Comparison of ENCODE assay signal across 9 mouse cellular contexts in genomic region chr3:104542065-104542429, GRCm38 (mm10). TPM values are rescaled to one million over a fixed set of nuclear protein-coding genes. Genes with fewer than 3 reads are reported as not detected.
A peak's percentile ranks its signal among the peaks of the same experiment; 100 is the strongest.
DNase-seq lines count a peak whose midpoint lies in the region; ATAC-seq lines count a peak whose summit lies in the region.
"Had no signal": no experiment of that assay in that cellular context is flagged by ENCODE, and none has a peak within 500 bp of the region (broad histone marks: within the 10 kb centered on the region; RNA-seq: fewer than 3 reads in every experiment).

No protein-coding gene starts in this region.

- H3K9ac ChIP-seq in lung, embryonic 16.5 days (ENCODE audit: low read length), result no peak overlapping the region; the same call in 1 of the 2 replicates
- no peak overlapping the region for H3K9ac ChIP-seq in liver, embryonic 13.5 days
- H3K9ac ChIP-seq: liver, embryonic 14.5 days had no signal

- H3K27me3 ChIP-seq in lung, embryonic 16.5 days (ENCODE audit: control insufficient read depth, insufficient read depth, low read depth, low read length), result no peaks in the 10 kb centered on the region
- no peaks in the 10 kb centered on the region for H3K27me3 ChIP-seq in liver, embryonic 13.5 days

- ATAC-seq in lung, embryonic 16.5 days (ENCODE audit: low read depth), result peak; percentile 34; the same call in 1 of the 2 replicates
- no peak for ATAC-seq in liver, embryonic 13.5 days (ENCODE audit: low read depth)

- H3K27ac ChIP-seq in lung, embryonic 16.5 days (ENCODE audit: low read length), result peak overlapping the region; percentile 22; the same call in 1 of the 2 replicates
- H3K27ac ChIP-seq in liver, embryonic 13.5 days, result no peak overlapping the region; the same call in 1 of the 2 replicates
- H3K27ac ChIP-seq: liver, embryonic 14.5 days had no signal

- WGBS in lung, embryonic 16.5 days, result 17% methylated on average over 2 of the region's 2 CpGs
- WGBS in liver, embryonic 13.5 days (ENCODE audit: insufficient replicate concordance), result 62% methylated on average over 2 of the region's 2 CpGs

- H3K4me1 ChIP-seq in lung, embryonic 16.5 days (replicated peaks; ENCODE audit: control insufficient read depth, insufficient read depth, low read length), result peaks cover 11% of the 10 kb centered on the region
- H3K4me1 ChIP-seq in liver, embryonic 13.5 days (replicated peaks), result peaks cover 10% of the 10 kb centered on the region

- H3K9me3 ChIP-seq in lung, embryonic 16.5 days (ENCODE audit: control insufficient read depth, low read length), result no peaks in the 10 kb centered on the region
- H3K9me3 ChIP-seq in liver, embryonic 13.5 days (replicated peaks), result no peaks in the 10 kb centered on the region

- DNase-seq in cerebellum, adult 9-10 months, result peak; percentile 13
- no peak for DNase-seq in cerebellum, postnatal 4 days (ENCODE audit: low spot score in 2 of 2)
- no peak for DNase-seq in lung, postnatal 14 days
- no peak for DNase-seq in liver, embryonic 13.5 days
- peak; percentile 40 for DNase-seq in testis, postnatal 14 days (ENCODE audit: low spot score)
- no peak for DNase-seq in layer of hippocampus, postnatal 10 days (ENCODE audit: low spot score in 2 of 2)
- DNase-seq in cerebellum, postnatal 25 days, result no peak

- no peak overlapping the region for H3K4me3 ChIP-seq in lung, embryonic 16.5 days (ENCODE audit: low read length)
- H3K4me3 ChIP-seq in liver, embryonic 13.5 days (replicated peaks), result no peak overlapping the region

- no peaks in the 10 kb centered on the region for H3K36me3 ChIP-seq in lung, embryonic 16.5 days (ENCODE audit: control insufficient read depth, insufficient read depth, low read length)
- no peaks in the 10 kb centered on the region for H3K36me3 ChIP-seq in liver, embryonic 13.5 days

- peak overlapping the region; percentile 58 for H3K4me2 ChIP-seq in lung, embryonic 16.5 days (ENCODE audit: low read depth, low read length)
- peak overlapping the region; percentile 38; the same call in 1 of the 2 replicates for H3K4me2 ChIP-seq in liver, embryonic 13.5 days

RNA-seq across cellular contexts. Expression of gene Lrig2, which starts 30.3 kb away (rescaled TPM):
- polyA plus RNA-seq in lung, embryonic 16.5 days (2015; fragmentation: Nextera tagmentation; extraction: Ambion mirVana), result 14.1 and 14.7 TPM in 2 replicates
- 2.8 and 3.5 TPM in 2 replicates for polyA plus RNA-seq in liver, embryonic 13.5 days (2015; fragmentation: Nextera tagmentation; extraction: Ambion mirVana)
- total RNA-seq in layer of hippocampus, postnatal 10 days (2021), result 10 to 100 TPM; 30.4 to 31.8 TPM

Comparison
In these comparisons a context has a peak if more than half of its experiments do, and no peak if none do; other contexts are left out.
1. DNase-seq: peak in cerebellum, adult 9-10 months (single experiment) and testis, postnatal 14 days (single experiment); none in cerebellum, postnatal 4 days (0 of 2), lung, postnatal 14 days (single experiment), liver, embryonic 13.5 days (single experiment), layer of hippocampus, postnatal 10 days (0 of 2) and cerebellum, postnatal 25 days (0 of 2).